Mouse (Mus musculus) megakaryocyte, adult 5-6 weeks (primary cell): ENCODE measurements around the gene Tbx10. TPM values are rescaled to one million over a fixed set of nuclear protein-coding genes. Genes with fewer than 3 reads are reported as not detected.
A peak's percentile ranks its signal among the peaks of the same experiment; 100 is the strongest.
"Not testable (repeated sequence)": the region's sequence is repeated elsewhere in the genome, so short reads cannot be mapped to it uniquely, and the experiment has no call there.

Experiments
- ATAC-seq: 2 replicates; pipeline ENCODE4 v1.8.0; 2016; ENCODE audit warnings: mild to moderate bottlenecking, inconsistent platforms; ENCODE audit not compliant: poor library complexity, severe bottlenecking
- total RNA-seq, 2 experiments: library from RNA; stranded (forward) in 1 of 2; stranded (reverse) in 1 of 2; fragments of 153-499, 151-499 nt in 1 of 2; fragments of 221-1000, 200-1000 nt in 1 of 2; gene quantifications; 2 replicates each; pipeline versions ENCODE4 v1.2.3 to v1.2.4; 2015 to 2017

The Tbx10 gene
- total RNA-seq (2015): not detected in 2 replicates
- total RNA-seq (2017): not detected in 2 replicates

GRCm38 (mm10) chr19:3992416-3992815, at the start of gene Tbx10:
TSS of gene Tbx10 (plus strand) at chr19:3992752.
- ATAC-seq: no peak

GRCm38 (mm10) chr19:3942986-3943735, 49.4 kb upstream of the Tbx10 start:
- ATAC-seq: peak; percentile 83

GRCm38 (mm10) chr19:3945872-3946564, 46.5 kb upstream of the Tbx10 start:
- 0 out of 2 replicates have a peak, but pooled peaks have one; percentile 45 for ATAC-seq

- peak; percentile 64 for ATAC-seq
These were observed 45.8 kb upstream of the Tbx10 start for GRCm38 (mm10) chr19:3946715-3947114.

- no peak for ATAC-seq
These were observed 44.7 kb upstream of the Tbx10 start for GRCm38 (mm10) chr19:3947813-3948212.

- no peak for ATAC-seq
These were observed 44.0 kb upstream of the Tbx10 start for GRCm38 (mm10) chr19:3948546-3948945.

GRCm38 (mm10) chr19:3950331-3950730, 42.2 kb upstream of the Tbx10 start:
- ATAC-seq: no peak

- peak; percentile 72 for ATAC-seq
These were observed 41.1 kb upstream of the Tbx10 start for GRCm38 (mm10) chr19:3951461-3951860.

- ATAC-seq: no peak
These were observed 40.5 kb upstream of the Tbx10 start for GRCm38 (mm10) chr19:3952099-3952498.

GRCm38 (mm10) chr19:3955033-3955432, 37.5 kb upstream of the Tbx10 start:
- peak; percentile 35; the same call in 1 of the 2 replicates for ATAC-seq

- ATAC-seq: no peak
These were observed 36.7 kb upstream of the Tbx10 start for GRCm38 (mm10) chr19:3955804-3956203.

GRCm38 (mm10) chr19:3957296-3958036, 35.1 kb upstream of the Tbx10 start:
- not testable (repeated sequence) for ATAC-seq

GRCm38 (mm10) chr19:3958470-3958869, 34.1 kb upstream of the Tbx10 start, which contains the start of gene Aldh3b3:
TSS of gene Aldh3b3 (plus strand) at chr19:3958645.
- ATAC-seq: no peak

- no peak for ATAC-seq
These were observed 33.5 kb upstream of the Tbx10 start for GRCm38 (mm10) chr19:3959030-3959429.

- no peak for ATAC-seq
These were observed 32.3 kb upstream of the Tbx10 start for GRCm38 (mm10) chr19:3960211-3960610.

- ATAC-seq: not testable (repeated sequence)
These were observed 30.7 kb upstream of the Tbx10 start for GRCm38 (mm10) chr19:3961805-3962204.

GRCm38 (mm10) chr19:3962469-3962868, 30.1 kb upstream of the Tbx10 start:
- no peak for ATAC-seq

GRCm38 (mm10) chr19:3964030-3964429, 28.5 kb upstream of the Tbx10 start:
- ATAC-seq: peak; percentile 81

GRCm38 (mm10) chr19:3966330-3967075, 26.0 kb upstream of the Tbx10 start:
- no peak for ATAC-seq

GRCm38 (mm10) chr19:3967258-3967657, 25.3 kb upstream of the Tbx10 start:
- peak; percentile 66 for ATAC-seq

GRCm38 (mm10) chr19:3972229-3972628, 20.3 kb upstream of the Tbx10 start, which contains the start of gene Aldh3b2:
TSS of gene Aldh3b2 (plus strand) at chr19:3972328.
- no peak for ATAC-seq
